Comparison of ENCODE assay signal across 7 mouse cellular contexts in genomic region chr8:70166504-70167110, GRCm38 (mm10). TPM values are rescaled to one million over a fixed set of nuclear protein-coding genes. Genes with fewer than 3 reads are reported as not detected.
DNase-seq lines count a peak whose midpoint lies in the region; ATAC-seq lines count a peak whose summit lies in the region.

No protein-coding gene starts in this region.

- H3K27me3 ChIP-seq in hindbrain, embryonic 11.5 days (ENCODE audit: control insufficient read depth, insufficient read depth, low read length): peaks cover 10% of the 10 kb centered on the region; the same call in 1 of the 2 replicates

- 0 out of 2 replicates have a peak overlapping the region, but pooled peaks have one; percentile 0 for H3K9ac ChIP-seq in hindbrain, embryonic 11.5 days (ENCODE audit: low read depth, low read length)

- H3K4me3 ChIP-seq in hindbrain, embryonic 11.5 days (ENCODE audit: low read depth, low read length): no peak overlapping the region

- peak; percentile 90 for ATAC-seq in hindbrain, embryonic 11.5 days (ENCODE audit: low FRiP score)
- ATAC-seq in megakaryocyte-erythroid progenitor cell, adult 5-6 weeks (replicated peaks; ENCODE audit: low FRiP score, low TSS enrichment, poor library complexity, severe bottlenecking): peak; percentile 60

- peak overlapping the region; percentile 30 for H3K4me2 ChIP-seq in hindbrain, embryonic 11.5 days (replicated peaks; ENCODE audit: low read depth, low read length)

- intact Hi-C loops in left cerebral cortex, postnatal 14 days (cut with DNase I): loop anchor here (2.0 kb wide), 1 partner anchor 80 kb away; no protein-coding TSS in a partner anchor

- H3K9me3 ChIP-seq in hindbrain, embryonic 11.5 days (ENCODE audit: control insufficient read depth, low read length): no peaks in the 10 kb centered on the region

- peak; percentile 74 for DNase-seq in T-cell, adult 2 months (ENCODE audit: low spot score)
- peak; percentile 63 for DNase-seq in cerebellum, adult 8-10 months
- peak; percentile 75 for DNase-seq in forelimb bud, embryonic 11.5 days (ENCODE audit: low read depth, low spot score)
- peak; percentile 94 for DNase-seq in hindbrain, embryonic 11.5 days (ENCODE audit: low spot score)
- peak; percentile 37 to 41 for DNase-seq in left cerebral cortex, postnatal 14 days (ENCODE audit: low spot score in 2 of 2)
- DNase-seq in right cerebral cortex, postnatal 4 days: peak; percentile 80

- 2% methylated on average over 21 of the region's 21 CpGs for WGBS in hindbrain, embryonic 11.5 days

- H3K27ac ChIP-seq in hindbrain, embryonic 11.5 days (ENCODE audit: low read depth, low read length): no peak overlapping the region

- H3K4me1 ChIP-seq in hindbrain, embryonic 11.5 days (replicated peaks; ENCODE audit: control insufficient read depth, insufficient read depth, low read length): no peaks in the 10 kb centered on the region

- no peaks in the 10 kb centered on the region for H3K36me3 ChIP-seq in hindbrain, embryonic 11.5 days (ENCODE audit: control insufficient read depth, insufficient read depth, low read length)

RNA-seq across cellular contexts. Expression of gene Tmem161a, which starts 5.5 kb away (rescaled TPM):
- polyA plus RNA-seq in hindbrain, embryonic 11.5 days (2014; fragmentation: Nextera tagmentation; extraction: Ambion mirVana): 22.3 and 24.3 TPM in 2 replicates
- total RNA-seq in left cerebral cortex, postnatal 14 days (2021): 10 to 100 TPM; 51.3 to 53.2 TPM
- total RNA-seq in megakaryocyte-erythroid progenitor cell, adult 5-6 weeks (2014; fragmentation: Nextera tagmentation): 40.0 and 40.9 TPM in 2 replicates
- 12.2 and 18.0 TPM in 2 replicates for total RNA-seq in megakaryocyte-erythroid progenitor cell, adult 5-6 weeks (2017)

RNA-seq across cellular contexts. Expression of gene Mef2b, which starts 27.1 kb away (rescaled TPM):
- polyA plus RNA-seq in hindbrain, embryonic 11.5 days (2014; fragmentation: Nextera tagmentation; extraction: Ambion mirVana): 0.28 and 0.32 TPM in 2 replicates
- not detected for total RNA-seq in left cerebral cortex, postnatal 14 days (2021)
- total RNA-seq in megakaryocyte-erythroid progenitor cell, adult 5-6 weeks (2014; fragmentation: Nextera tagmentation): 0.46 and 0.92 TPM in 2 replicates
- not detected in 2 replicates for total RNA-seq in megakaryocyte-erythroid progenitor cell, adult 5-6 weeks (2017)

RNA-seq across cellular contexts. Expression of gene Borcs8, which starts 27.3 kb away (rescaled TPM):
- 48.4 and 49.0 TPM in 2 replicates for polyA plus RNA-seq in hindbrain, embryonic 11.5 days (2014; fragmentation: Nextera tagmentation; extraction: Ambion mirVana)
- total RNA-seq in left cerebral cortex, postnatal 14 days (2021): 10 to 100 TPM; 44.3 to 48.7 TPM
- total RNA-seq in megakaryocyte-erythroid progenitor cell, adult 5-6 weeks (2014; fragmentation: Nextera tagmentation): 50.6 and 63.7 TPM in 2 replicates
- 28.6 and 44.9 TPM in 2 replicates for total RNA-seq in megakaryocyte-erythroid progenitor cell, adult 5-6 weeks (2017)

RNA-seq across cellular contexts. Expression of gene Rfxank, which starts 27.7 kb away (rescaled TPM):
- polyA plus RNA-seq in hindbrain, embryonic 11.5 days (2014; fragmentation: Nextera tagmentation; extraction: Ambion mirVana): 10.9 and 14.6 TPM in 2 replicates
- 1 to 10 TPM; 9.2 to 9.6 TPM for total RNA-seq in left cerebral cortex, postnatal 14 days (2021)
- 5.6 and 10.7 TPM in 2 replicates for total RNA-seq in megakaryocyte-erythroid progenitor cell, adult 5-6 weeks (2014; fragmentation: Nextera tagmentation)
- total RNA-seq in megakaryocyte-erythroid progenitor cell, adult 5-6 weeks (2017): 9.1 and 18.3 TPM in 2 replicates

RNA-seq across cellular contexts. Expression of gene Nr2c2ap, which starts 35.5 kb away (rescaled TPM):
- polyA plus RNA-seq in hindbrain, embryonic 11.5 days (2014; fragmentation: Nextera tagmentation; extraction: Ambion mirVana): 16.7 and 19.2 TPM in 2 replicates
- 10 to 100 TPM; 25.5 to 28.1 TPM for total RNA-seq in left cerebral cortex, postnatal 14 days (2021)
- total RNA-seq in megakaryocyte-erythroid progenitor cell, adult 5-6 weeks (2014; fragmentation: Nextera tagmentation): 41.3 and 47.8 TPM in 2 replicates
- total RNA-seq in megakaryocyte-erythroid progenitor cell, adult 5-6 weeks (2017): 6.7 and 16.3 TPM in 2 replicates

Comparison
In these comparisons a context has a peak if more than half of its experiments do, and no peak if none do; other contexts are left out.
1. DNase-seq: peak in every context shown above with its lines; median percentile 94 in hindbrain, embryonic 11.5 days; 80 in right cerebral cortex, postnatal 4 days; 75 in forelimb bud, embryonic 11.5 days; 74 in T-cell, adult 2 months; 63 in cerebellum, adult 8-10 months; 39 in left cerebral cortex, postnatal 14 days.